Mouse (Mus musculus): ENCODE results near the gene Sdk2.

- TF ChIP-seq POLR2A (IDR thresholded peaks at IDR 0.05; ENCODE audit: borderline replicate concordance, extremely low read depth, insufficient read depth, insufficient read length, poor library complexity, severe bottlenecking) = no peak
- no peak for TF ChIP-seq CTCF (IDR thresholded peaks at IDR 0.05; ENCODE audit: borderline replicate concordance, extremely low read depth, insufficient read depth, insufficient read length)
These were observed 168.2 kb downstream of the Sdk2 start for GRCm38 (mm10) chr11:113898671-113899070.
